Mouse (Mus musculus) liver, embryonic 14.5 days (tissue): ENCODE measurements around the gene Zfp566.

Experiments used
- CTCF ChIP-seq: IDR thresholded peaks from 2 replicates; pipeline ENCODE4 v1.5.1; 2016; ENCODE audit warnings: antibody characterized with exemption, low read depth, control low read depth
- EP300 ChIP-seq: IDR thresholded peaks from 2 replicates; pipeline ENCODE4 v1.6.1; 2016; ENCODE audit warnings: antibody characterized with exemption, low read depth

DNA sequence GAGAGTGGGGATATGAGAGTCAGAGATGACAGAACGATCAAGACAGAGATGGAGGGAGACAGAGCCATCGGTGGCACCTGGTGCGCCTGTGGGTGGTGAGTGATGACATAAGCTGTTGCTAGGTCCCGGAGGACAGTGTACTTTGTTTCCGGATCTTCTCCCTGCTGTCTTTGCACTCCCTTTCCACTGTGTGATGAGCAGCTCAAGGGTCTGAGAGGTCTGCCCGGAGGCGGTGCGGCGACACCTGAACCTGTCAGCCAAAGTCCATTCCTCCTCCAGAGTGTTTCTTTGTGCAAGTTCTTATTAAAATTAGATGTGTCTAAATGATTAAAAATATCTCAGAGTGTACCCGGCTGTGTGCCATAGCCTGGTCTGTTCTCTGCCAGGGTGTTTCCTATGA lies 46.5 kb upstream of the Zfp566 start:
- TF ChIP-seq CTCF (no peak), EP300 (no peak)
